Mouse (Mus musculus) urinary bladder, postnatal 10 days (tissue): ENCODE results near the gene Btbd35f23.
"Not testable (repeated sequence)": the region's sequence is repeated elsewhere in the genome, so short reads cannot be mapped to it uniquely, and the experiment has no call there.

ENCODE experiments used
- DNase-seq: peaks from one replicate; pipeline ENCODE4 v3.0.0; 2022; ENCODE audit warnings: low spot score

Btbd35f23 gene

GRCm38 (mm10) chrX:3076575-3076974 lies at the start of gene Btbd35f23:
TSS of gene Btbd35f23 (plus strand) at chrX:3076875.
- DNase-seq = not testable (repeated sequence)
